Comparison of ENCODE assay signal across 29 mouse cellular contexts in genomic region chr13:75770744-75771143, GRCm38 (mm10).
"Had no signal": no experiment of that assay in that cellular context is flagged by ENCODE, and none has a peak within 500 bp of the region (broad histone marks: within the 10 kb centered on the region; RNA-seq: fewer than 3 reads in every experiment).

No protein-coding gene starts in this region.

- H3K4me1 ChIP-seq: limb, embryonic 12.5 days; limb, embryonic 13.5 days; lung, embryonic 15.5 days had no signal

- H3K4me3 ChIP-seq: limb, embryonic 10.5 days; limb, embryonic 12.5 days; limb, embryonic 13.5 days; limb, embryonic 15.5 days; liver, embryonic 15.5 days; lung, embryonic 15.5 days; midbrain, embryonic 10.5 days; midbrain, embryonic 12.5 days; midbrain, embryonic 13.5 days; midbrain, embryonic 15.5 days; myocyte; neural tube, embryonic 12.5 days had no signal

- H3K27me3 ChIP-seq: limb, embryonic 12.5 days; limb, embryonic 13.5 days; limb, embryonic 15.5 days; liver, embryonic 15.5 days; lung, embryonic 15.5 days; megakaryocyte, embryonic 14.5 days; midbrain, embryonic 12.5 days; midbrain, embryonic 13.5 days; midbrain, embryonic 15.5 days; neural tube, embryonic 12.5 days had no signal

- H3K4me2 ChIP-seq: limb, embryonic 12.5 days; limb, embryonic 13.5 days; limb, embryonic 15.5 days; liver, embryonic 11.5 days; liver, embryonic 15.5 days; lung, embryonic 14.5 days; lung, embryonic 15.5 days; midbrain, embryonic 11.5 days; midbrain, embryonic 12.5 days; midbrain, embryonic 13.5 days; midbrain, embryonic 15.5 days; neural tube, embryonic 12.5 days had no signal

- H3K27ac ChIP-seq: limb, embryonic 10.5 days; limb, embryonic 12.5 days; limb, embryonic 13.5 days; limb, embryonic 15.5 days; liver, embryonic 14.5 days; liver, embryonic 15.5 days; lung, embryonic 15.5 days; macrophage; midbrain, embryonic 10.5 days; midbrain, embryonic 12.5 days; midbrain, embryonic 13.5 days; midbrain, embryonic 15.5 days; neural tube, embryonic 12.5 days had no signal

- H3K9me3 ChIP-seq: limb, embryonic 10.5 days; limb, embryonic 12.5 days; limb, embryonic 13.5 days; limb, embryonic 15.5 days; liver, embryonic 15.5 days; lung, embryonic 15.5 days; megakaryocyte, embryonic 14.5 days; midbrain, embryonic 10.5 days; midbrain, embryonic 12.5 days; midbrain, embryonic 13.5 days; midbrain, embryonic 15.5 days; neural tube, embryonic 12.5 days had no signal

- H3K36me3 ChIP-seq: limb, embryonic 10.5 days; lung, embryonic 15.5 days; midbrain, embryonic 12.5 days; midbrain, embryonic 13.5 days; midbrain, embryonic 15.5 days; neural tube, embryonic 12.5 days had no signal

- ATAC-seq: lung, postnatal 0 days; midbrain, embryonic 13.5 days; midbrain, embryonic 15.5 days; midbrain, embryonic 16.5 days had no signal

- H3K9ac ChIP-seq: limb, embryonic 12.5 days; limb, embryonic 13.5 days; limb, embryonic 15.5 days; liver, embryonic 14.5 days; liver, embryonic 15.5 days; liver, postnatal 0 days; lung, embryonic 14.5 days; lung, embryonic 15.5 days; midbrain, embryonic 12.5 days; midbrain, embryonic 13.5 days; midbrain, embryonic 15.5 days; neural tube, embryonic 12.5 days had no signal

- DNase-seq: left cerebral cortex, postnatal 4 days; liver, postnatal 0 days; lung, adult 18-20 months; lung, adult 2 months; lung, embryonic 14.5 days; lung, postnatal 10 days; lung, postnatal 14 days; lung, postnatal 36 days; lung, postnatal 4 days; midbrain, embryonic 14.5 days had no signal
